Mouse (Mus musculus) brain, embryonic 14.5 days (tissue): ENCODE results near the gene Wrap73.

ENCODE experiments used
- CTCF ChIP-seq: fragments of 200-500 bp; IDR thresholded peaks from 2 replicates; pipeline ENCODE4 v1.5.1; 2012; ENCODE audit warnings: inconsistent platforms, mild to moderate bottlenecking, moderate library complexity, borderline replicate concordance; ENCODE audit not compliant: insufficient read depth, insufficient read length; ENCODE audit errors: extremely low read depth
- POLR2A ChIP-seq: fragments of 200-500 bp; IDR thresholded peaks from 2 replicates; pipeline ENCODE4 v1.6.1; 2012; ENCODE audit warnings: mild to moderate bottlenecking, inconsistent platforms, borderline replicate concordance; ENCODE audit not compliant: poor library complexity, insufficient read depth, insufficient read length, severe bottlenecking; ENCODE audit errors: extremely low read depth

DNA sequence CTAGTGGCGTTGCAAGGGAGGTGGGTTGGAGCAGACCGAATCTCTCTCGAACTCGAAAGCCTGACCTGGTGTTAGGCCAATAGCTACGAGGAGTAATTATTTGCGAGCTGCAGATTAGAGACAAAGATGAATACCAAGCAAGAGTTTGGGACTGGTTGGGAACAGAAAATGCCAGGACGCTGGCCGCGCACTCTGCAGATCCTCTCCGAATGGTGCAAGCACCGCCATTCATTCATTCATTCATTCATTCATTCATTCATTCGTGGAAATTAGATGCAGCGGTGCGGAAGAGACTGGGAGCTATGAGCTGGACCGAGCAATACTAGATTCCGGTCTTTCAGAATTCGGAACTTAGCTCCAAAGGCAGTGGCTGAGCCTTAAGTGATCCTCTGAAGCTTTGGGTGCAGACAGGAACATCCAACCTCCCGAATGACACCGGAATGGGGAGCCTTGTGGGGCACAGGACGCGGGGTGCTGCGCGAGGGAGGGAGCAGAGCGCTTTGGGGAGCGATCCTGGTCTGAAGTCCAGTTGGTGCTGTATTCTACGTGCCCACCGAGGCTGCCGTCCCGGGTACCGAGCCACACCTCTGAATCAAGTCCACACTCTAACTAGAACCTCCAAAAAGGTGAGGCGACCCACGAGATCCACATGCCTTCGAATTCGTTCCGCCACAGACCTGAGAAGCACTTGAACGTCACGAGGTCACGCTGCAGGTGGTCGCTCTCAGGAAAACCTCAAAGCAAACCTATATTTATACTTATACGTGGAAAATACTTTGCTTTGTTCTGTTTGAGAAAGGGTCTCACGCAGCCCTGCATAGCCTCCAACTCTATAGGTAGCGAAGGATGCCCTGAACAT, 934 bp upstream of the Wrap73 start:
- TF ChIP-seq CTCF: no peak
- TF ChIP-seq POLR2A: no peak
